Mouse (Mus musculus): ENCODE data around the gene Cd72.
"Not testable (repeated sequence)": the region's sequence is repeated elsewhere in the genome, so short reads cannot be mapped to it uniquely, and the experiment has no call there.

The Cd72 gene

GRCm38 (mm10) chr4:43454041-43454836 is at the start of gene Cd72:
Gene Cd72, minus strand, starts transcription at chr4:43454628.
- no peak for DNase-seq (ENCODE audit: low read depth, low spot score)

- no peak for DNase-seq (ENCODE audit: low read depth, low spot score)
Observed at GRCm38 (mm10) chr4:43503506-43503905, 49.1 kb upstream of the Cd72 start.

- no peak for DNase-seq (ENCODE audit: low read depth, low spot score)
Observed at GRCm38 (mm10) chr4:43503041-43503440, 48.6 kb upstream of the Cd72 start.

GRCm38 (mm10) chr4:43499407-43500333 is 45.2 kb upstream of the Cd72 start, which contains the start of gene Arhgef39:
Gene Arhgef39, minus strand, starts transcription at chr4:43499695.
- peak; percentile 79 for DNase-seq (ENCODE audit: low read depth, low spot score)

- no peak for DNase-seq (ENCODE audit: low read depth, low spot score)
Observed at GRCm38 (mm10) chr4:43498983-43499382, 44.6 kb upstream of the Cd72 start.

GRCm38 (mm10) chr4:43497946-43498345 is 43.5 kb upstream of the Cd72 start:
- DNase-seq (ENCODE audit: low read depth, low spot score), result no peak

GRCm38 (mm10) chr4:43497405-43497804 is 43.0 kb upstream of the Cd72 start:
- DNase-seq (ENCODE audit: low read depth, low spot score), result no peak

- DNase-seq (ENCODE audit: low read depth, low spot score), result no peak
Observed at GRCm38 (mm10) chr4:43496587-43496986, 42.2 kb upstream of the Cd72 start.

- no peak for DNase-seq (ENCODE audit: low read depth, low spot score)
Observed at GRCm38 (mm10) chr4:43493846-43494240, 39.4 kb upstream of the Cd72 start.

GRCm38 (mm10) chr4:43493186-43493845 is 38.9 kb upstream of the Cd72 start:
- DNase-seq (ENCODE audit: low read depth, low spot score), result peak; percentile 96

GRCm38 (mm10) chr4:43492821-43493185 is 38.4 kb upstream of the Cd72 start, which contains the start of gene Ccdc107:
Gene Ccdc107, plus strand, starts transcription at chr4:43492900.
- peak; percentile 89 for DNase-seq (ENCODE audit: low read depth, low spot score)

- no peak for DNase-seq (ENCODE audit: low read depth, low spot score)
Observed at GRCm38 (mm10) chr4:43492101-43492820, 37.8 kb upstream of the Cd72 start.

- DNase-seq (ENCODE audit: low read depth, low spot score), result no peak
Observed at GRCm38 (mm10) chr4:43490801-43491200, 36.4 kb upstream of the Cd72 start.

- no peak for DNase-seq (ENCODE audit: low read depth, low spot score)
Observed at GRCm38 (mm10) chr4:43489611-43490010, 35.2 kb upstream of the Cd72 start.

GRCm38 (mm10) chr4:43485666-43486065 is 31.2 kb upstream of the Cd72 start:
- not testable (repeated sequence) for DNase-seq (ENCODE audit: low read depth, low spot score)

- DNase-seq (ENCODE audit: low read depth, low spot score), result no peak
Observed at GRCm38 (mm10) chr4:43483535-43484091, 29.2 kb upstream of the Cd72 start, which contains the start of gene Sit1. Gene Sit1, minus strand, starts transcription at chr4:43483734.

GRCm38 (mm10) chr4:43482591-43482990 is 28.2 kb upstream of the Cd72 start:
- DNase-seq (ENCODE audit: low read depth, low spot score), result no peak

GRCm38 (mm10) chr4:43481894-43482456 is 27.5 kb upstream of the Cd72 start:
- DNase-seq (ENCODE audit: low read depth, low spot score), result no peak

GRCm38 (mm10) chr4:43480985-43481384 is 26.6 kb upstream of the Cd72 start:
- DNase-seq (ENCODE audit: low read depth, low spot score), result no peak

Measured in retina, postnatal 7 days (tissue).